Mouse (Mus musculus): ENCODE results near the gene D7Ertd443e.
A peak's percentile ranks its signal among the peaks of the same experiment; 100 is the strongest.

Gene D7Ertd443e

GRCm38 (mm10) chr7:134289126-134289525 is 96.3 kb downstream of the D7Ertd443e start:
- no peak for DNase-seq (ENCODE audit: low read depth, low spot score)

DNA sequence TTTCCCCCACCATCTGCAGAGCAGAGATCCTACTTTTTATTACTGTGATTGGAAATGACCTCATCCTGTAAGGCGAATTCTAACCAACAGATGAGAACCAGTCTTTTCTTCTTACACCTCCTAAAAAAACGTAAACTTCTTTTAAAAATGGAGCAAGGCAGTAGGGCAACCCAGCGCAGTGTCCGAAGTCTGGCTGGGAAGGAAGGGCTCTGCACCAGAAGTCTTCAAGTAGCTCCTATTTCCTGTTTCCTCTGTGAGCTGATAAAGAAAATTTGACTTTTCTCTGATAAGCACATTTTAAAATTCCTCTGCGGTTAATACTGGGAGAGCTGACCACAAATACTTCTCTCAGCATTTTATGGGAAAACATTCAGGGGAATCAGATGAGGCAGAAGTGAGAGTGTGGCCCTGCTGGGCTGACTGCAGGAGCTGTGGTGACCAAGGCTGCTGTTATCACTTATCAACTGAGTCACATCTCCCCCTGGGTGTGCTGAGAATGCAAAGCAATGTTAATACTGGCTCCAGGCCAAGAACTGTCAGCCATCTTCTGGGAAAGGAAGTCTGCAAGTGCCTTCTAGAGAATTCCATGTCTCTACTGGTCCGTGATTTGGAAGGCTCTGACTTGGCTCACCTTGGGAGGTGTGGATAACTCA is 97.8 kb downstream of the D7Ertd443e start:
- peak; percentile 93 for DNase-seq (ENCODE audit: low read depth, low spot score)

DNA sequence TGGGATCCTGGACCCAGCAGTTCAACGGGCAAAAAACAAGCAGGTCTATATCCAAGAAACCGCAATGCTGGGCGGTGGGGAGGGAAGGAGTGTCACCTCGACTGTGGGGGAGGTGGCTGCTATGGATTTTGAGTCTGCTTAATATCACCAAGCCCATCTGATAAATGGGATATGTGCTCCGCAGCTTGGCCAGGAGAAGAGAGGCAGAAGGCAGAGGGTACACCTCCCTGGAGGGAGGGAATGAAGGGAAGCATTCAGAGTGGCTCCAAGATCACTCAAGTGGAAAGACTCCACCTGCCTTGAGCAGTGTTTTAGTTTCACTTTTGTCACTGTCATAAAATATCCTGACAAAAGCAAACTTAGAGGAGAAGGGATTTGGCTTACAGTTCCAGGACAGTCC is 112.5 kb downstream of the D7Ertd443e start:
- no peak for DNase-seq (ENCODE audit: low read depth, low spot score)

DNA sequence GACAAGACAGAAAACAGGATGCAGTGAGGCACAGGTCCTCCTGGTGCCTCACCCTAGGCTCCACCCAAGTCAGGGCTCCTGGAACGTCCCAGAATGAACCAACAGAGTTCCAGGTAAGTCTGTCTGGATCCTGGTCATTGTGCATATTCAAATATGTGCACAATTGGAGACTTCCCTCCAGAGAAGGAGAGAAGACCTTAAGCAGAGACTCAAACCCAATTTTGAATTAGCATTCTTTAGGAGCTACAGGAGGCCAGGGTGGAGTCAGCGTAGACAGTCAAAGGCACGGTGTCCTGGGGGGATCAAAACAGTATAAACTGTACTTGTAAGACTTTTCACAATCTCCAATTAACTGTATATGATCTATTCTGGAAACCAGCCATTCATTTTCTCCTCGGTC is 113.0 kb downstream of the D7Ertd443e start:
- DNase-seq (ENCODE audit: low read depth, low spot score): no peak

DNA sequence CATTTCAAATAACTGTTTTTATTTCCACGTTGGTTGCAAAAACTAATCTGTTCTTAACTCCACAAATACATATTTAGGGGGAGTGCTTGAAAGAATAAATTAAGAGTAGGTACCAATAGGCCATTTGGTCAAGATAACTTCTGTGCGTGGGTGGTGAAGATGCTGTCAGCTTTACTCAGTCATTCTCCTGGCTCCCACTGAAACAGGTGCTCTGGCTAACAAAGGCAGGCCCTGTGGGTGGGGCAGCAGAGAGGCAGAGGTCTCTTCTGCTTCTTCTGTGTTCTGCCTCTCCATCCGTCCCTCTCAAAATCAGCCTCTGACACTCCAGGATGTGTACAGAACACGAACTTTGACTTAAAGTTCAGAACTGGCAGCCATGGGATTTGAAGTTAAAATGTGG is 119.7 kb downstream of the D7Ertd443e start:
- DNase-seq (ENCODE audit: low read depth, low spot score): no peak

DNA sequence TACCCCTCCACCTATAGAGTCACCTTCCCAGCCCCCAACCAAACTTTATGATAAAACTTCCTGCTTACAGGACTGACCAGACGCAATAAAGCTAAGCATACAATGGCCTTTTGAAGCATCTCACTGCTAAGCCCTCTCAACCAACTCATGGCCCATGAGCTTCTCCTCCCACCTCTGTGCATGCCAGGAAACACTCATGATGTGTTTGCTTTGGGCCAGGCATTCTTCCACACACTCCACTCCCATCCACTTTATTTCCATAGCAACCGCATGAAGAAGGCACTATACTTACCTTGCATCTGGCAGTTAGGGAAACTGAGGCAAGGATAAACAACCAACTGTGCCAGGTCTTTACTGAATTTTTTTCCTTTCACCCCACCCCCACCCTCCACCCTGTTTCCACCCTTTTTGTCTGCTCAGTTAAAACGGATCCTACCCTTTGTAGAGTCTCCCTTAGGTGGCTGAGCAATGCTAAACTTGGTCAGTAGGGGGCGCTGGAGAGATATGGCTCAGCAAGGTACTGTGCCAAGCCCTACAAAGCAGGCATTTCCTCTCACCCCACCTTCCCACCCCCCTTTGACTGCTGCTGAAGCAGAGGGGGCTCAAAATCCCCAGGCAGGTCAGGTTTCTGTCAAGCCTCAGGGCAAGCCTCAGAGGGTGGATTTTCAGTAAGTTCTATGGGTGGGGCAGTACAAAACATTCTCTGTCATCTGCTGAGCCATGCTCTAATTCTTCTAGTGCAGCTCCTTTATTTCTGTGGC is 122.1 kb downstream of the D7Ertd443e start:
- DNase-seq (ENCODE audit: low read depth, low spot score): peak; percentile 89

GRCm38 (mm10) chr7:134261003-134261701 is 124.3 kb downstream of the D7Ertd443e start:
- peak; percentile 95 for DNase-seq (ENCODE audit: low read depth, low spot score)

DNA sequence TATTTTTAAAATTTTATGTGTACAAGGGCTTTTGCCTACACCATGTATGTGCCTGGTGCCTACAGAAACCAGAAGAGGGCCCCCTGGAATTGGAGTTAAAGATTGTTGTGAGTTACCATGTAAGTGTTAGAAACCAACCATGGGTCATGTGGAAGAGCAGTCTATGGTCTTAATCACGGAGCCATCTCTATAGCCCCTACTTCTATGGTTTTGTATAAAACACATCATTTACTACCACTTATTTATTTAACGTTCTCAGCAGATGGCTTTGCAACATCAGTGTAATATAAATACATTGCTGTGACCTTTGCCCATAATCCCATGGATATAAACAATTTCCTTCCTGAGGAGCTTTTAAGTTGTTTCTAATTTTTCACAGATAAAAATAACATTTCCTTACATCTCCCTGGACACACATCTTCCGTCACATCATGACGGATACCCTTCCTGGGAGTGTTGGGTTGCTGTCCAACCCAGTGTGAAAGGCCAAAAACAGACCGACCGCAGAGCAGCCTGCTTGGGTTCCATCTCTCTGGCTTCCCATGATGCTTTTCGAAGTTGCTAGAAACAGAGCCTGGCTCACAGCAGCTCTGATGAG is 135.1 kb downstream of the D7Ertd443e start:
- DNase-seq (ENCODE audit: low read depth, low spot score): no peak

DNA sequence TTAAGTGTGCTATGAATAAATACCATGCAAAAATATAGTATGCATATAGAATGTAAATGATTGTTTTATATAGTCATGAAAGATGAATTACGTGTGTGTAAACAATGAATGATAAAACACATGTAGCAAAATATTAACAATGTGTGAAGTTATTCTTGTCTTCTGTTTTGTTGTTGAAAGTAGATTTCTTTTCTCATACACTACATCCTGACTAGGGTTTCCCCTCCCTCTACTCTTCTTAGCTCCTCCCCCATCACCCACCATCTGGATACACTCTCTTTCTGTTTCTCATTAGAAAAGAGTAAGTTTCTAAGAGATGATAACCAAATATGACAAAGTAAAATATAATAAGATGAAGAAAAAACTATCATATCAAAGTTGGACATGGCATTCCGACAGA is 137.4 kb downstream of the D7Ertd443e start:
- DNase-seq (ENCODE audit: low read depth, low spot score): no peak

DNA sequence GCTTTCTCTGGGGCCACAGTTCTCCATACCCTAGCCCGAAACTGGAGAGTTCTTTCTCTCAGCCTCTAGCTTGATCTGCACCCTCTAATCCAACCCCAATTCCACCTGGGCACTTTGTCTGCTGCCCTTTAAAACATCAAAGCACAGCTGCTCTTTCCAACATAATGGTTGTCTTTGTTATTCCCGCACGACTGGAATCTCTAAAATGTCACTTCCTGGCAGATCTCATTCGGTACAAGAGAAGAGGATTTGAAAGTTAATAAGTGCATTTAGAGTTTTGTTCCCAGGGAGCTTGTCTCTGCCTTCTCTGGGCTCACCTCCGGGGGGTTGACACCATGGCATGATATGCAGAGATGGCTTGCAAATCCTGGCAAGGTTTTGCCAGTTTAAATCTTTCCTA is 138.8 kb downstream of the D7Ertd443e start:
- DNase-seq (ENCODE audit: low read depth, low spot score): no peak

DNA sequence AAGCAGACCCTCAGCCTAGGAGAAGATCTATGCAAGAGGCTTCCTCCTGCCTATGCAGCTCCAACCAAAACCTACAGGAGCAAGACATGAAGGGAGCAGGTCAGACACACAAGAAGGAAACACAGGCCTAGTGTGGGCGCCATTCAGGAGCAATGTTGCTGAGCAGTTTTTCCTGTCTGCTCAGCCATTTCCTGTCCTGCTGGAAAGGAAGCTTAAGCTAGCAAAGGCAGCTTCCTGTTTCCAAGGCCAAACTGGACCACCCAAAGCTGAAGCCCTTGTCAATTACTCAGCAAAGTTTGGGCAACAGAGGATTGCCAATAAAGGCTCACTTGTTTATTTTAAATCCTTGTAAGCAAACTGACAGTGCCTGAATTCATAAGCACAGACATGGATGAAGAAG is 142.7 kb downstream of the D7Ertd443e start:
- DNase-seq (ENCODE audit: low read depth, low spot score): no peak

GRCm38 (mm10) chr7:134241212-134241611 is 144.2 kb downstream of the D7Ertd443e start:
- DNase-seq (ENCODE audit: low read depth, low spot score): no peak

DNA sequence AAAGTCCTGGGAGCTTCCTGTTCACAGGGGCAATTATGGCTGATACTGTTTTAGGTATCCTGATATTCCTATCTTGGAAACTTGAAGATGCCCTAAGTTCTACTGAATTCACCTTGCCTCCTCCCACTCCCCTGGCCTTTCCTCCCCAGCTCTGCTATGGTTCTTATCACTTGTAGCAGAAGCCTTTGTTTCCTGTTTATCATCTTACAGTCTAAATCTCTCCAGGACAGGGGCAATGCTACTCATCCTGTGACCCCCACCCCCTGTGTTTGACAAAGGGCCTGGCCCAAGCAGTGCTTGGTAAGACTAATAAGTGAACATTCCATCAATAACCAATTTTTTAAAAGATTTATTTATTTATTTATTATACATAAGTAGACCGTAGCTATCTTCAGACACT is 144.9 kb downstream of the D7Ertd443e start:
- no peak for DNase-seq (ENCODE audit: low read depth, low spot score)

GRCm38 (mm10) chr7:134238863-134239262 is 146.6 kb downstream of the D7Ertd443e start:
- no peak for DNase-seq (ENCODE audit: low read depth, low spot score)

DNA sequence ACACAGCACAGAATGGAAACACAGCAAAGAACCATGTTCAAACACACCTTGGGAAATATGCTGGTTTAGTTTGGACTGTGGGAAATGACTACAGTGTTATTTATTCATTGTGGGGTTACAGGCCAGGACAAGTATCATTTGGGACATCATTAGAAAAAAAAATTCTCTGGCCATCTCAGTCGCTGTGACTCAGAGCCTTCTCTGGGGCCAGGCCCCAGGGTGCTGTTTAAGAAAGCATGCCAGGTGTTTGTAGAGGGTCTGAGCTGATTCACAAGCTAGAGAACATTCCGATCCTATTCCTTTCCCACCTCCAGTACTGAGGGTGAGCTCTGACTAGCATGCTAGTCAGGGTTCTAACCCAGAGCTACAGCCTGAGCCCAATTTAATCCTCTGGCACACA is 148.1 kb downstream of the D7Ertd443e start:
- DNase-seq (ENCODE audit: low read depth, low spot score): peak; percentile 63

DNA sequence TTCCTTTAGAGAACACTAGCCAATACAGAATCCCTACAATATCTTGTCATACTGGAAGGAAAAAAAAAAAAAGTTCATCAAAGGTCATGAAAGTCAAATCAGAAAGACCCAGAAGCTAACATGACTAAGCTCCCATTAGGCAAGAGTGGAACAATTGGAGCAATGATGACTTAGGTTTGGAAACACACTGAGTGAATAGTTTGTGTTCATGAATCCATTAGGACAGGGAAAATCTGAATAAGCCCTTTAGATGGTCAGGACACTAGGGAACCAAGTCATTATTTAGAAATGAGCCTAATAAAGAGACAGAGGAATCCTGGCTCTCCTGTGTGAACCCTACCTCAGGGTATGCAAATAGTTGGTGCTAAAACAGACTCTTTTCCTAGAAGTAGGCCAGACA is 148.7 kb downstream of the D7Ertd443e start:
- DNase-seq (ENCODE audit: low read depth, low spot score): no peak

DNA sequence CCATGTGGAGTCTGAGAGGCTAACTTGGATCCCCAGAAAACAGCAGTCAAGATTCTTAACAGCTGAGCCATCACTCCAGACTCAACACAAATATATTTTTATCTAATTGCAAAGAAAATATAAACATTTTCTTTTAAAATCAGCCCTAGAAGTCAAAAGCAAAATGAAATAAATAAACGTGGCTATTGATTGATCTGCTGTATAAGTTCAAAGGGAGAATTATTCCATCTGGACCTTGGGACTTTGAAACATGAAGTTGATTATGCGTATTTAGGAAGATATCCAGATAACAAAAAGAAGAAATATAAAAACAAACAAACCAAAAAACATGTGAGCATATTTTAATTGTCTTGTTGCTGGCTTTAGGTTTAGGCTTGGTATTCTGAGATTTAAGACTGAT is 149.9 kb downstream of the D7Ertd443e start:
- DNase-seq (ENCODE audit: low read depth, low spot score): no peak

GRCm38 (mm10) chr7:134231378-134232346 is 153.8 kb downstream of the D7Ertd443e start, which contains the start of gene Adam12:
TSS of gene Adam12 (minus strand) at chr7:134232146.
- peak; percentile 37 for DNase-seq (ENCODE audit: low read depth, low spot score)

DNA sequence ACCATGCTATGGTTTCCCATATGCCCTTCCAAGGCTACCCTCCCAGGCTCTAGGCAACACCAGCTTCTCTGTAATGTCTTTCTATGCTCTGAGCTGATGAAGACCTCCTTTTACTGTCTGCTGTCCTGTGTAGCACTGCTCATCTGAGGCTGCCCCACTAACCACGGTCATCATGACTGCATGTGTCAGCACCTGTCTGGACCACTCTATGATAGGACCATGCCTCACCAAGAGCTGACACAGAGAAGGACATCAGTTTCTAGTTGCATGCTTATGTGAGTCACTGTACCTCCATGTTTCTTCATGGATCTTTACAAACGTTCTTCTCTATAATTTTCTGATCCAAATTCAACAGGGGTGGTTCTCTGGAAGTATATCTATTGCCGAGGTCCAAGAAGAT is 154.8 kb downstream of the D7Ertd443e start:
- no peak for DNase-seq (ENCODE audit: low read depth, low spot score)

DNA sequence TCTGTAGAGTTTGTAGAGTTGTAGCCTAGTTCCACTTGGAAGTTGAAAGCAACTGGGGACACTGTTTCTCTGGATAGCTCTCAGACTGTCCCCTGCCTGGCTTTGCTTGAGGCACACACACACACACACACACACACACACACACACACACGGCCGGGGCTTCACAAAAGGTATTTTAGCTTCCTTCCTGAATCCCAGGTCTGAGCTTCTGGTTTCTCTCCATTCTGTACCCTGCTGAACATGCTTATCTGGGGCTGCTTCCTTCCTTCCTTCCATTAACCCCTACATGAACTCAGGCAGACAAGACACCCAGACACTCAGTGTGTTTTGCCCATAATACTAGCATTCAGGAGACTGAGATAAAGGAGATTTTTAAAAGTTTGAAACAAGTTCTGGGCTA is 155.6 kb downstream of the D7Ertd443e start:
- DNase-seq (ENCODE audit: low read depth, low spot score): no peak
